Mouse (Mus musculus) ovary, postnatal 10 days (tissue): Measurements from ENCODE around the gene Pola2.

Source experiments
- DNase-seq: peaks from one replicate; pipeline ENCODE4 v3.0.0; 2022; ENCODE audit warnings: low spot score

The Pola2 gene

DNA sequence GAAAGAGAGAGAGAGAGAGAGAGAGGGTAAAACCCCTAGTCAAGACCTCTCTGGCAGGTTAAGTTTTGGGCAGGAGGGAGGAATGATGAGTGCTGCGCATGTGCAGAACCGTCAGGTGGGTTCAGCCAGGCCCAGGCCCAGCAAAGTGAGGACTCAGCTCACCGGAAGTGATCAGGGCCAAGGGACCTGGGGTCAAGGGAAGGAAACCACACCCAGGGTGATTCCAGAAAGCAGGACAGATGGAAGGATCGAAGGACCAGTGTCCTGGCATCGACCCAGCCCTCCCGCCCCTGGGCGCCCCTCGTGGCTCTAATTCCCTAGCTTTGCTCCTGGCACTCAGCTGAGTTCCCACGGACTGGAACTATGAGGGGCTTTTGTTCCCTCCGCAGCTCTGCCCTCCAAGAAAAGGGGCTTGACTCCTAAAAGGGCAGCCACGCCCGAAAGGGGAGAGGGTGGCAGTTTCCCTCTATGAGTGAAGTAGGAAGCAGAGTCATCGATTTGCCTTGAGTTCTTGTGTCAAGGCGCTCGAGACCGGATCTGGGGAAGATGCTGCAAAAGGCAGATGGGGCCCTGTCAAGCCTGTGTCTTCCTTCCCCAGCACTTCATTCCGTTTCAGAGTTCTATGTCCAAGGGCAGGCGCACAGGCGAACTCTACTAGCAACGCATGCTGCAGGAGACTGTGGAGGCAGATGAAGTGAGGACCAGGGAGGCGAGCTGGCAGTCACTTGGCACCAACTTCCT, 26.7 kb downstream of the Pola2 start:
- no peak for DNase-seq

DNA sequence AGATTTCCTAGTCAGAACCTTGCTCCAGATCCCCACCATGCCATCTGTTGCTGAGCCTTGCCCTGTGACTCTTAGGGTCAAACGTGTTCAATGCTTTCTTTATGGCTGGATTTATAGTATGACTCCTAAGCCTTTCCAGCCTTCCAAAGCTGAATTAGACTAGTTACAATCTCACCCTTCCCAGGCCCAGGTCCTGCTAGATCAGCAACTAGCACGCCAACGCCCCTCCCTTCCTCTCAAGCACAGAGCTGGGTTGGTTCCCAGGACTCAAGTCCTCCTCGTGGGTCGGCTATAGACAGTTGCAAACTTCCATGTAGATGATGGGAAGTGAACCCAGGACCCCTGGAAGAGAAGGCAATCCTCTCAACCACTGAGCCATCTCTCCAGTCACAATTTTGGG, 28.3 kb downstream of the Pola2 start:
- DNase-seq = no peak

DNA sequence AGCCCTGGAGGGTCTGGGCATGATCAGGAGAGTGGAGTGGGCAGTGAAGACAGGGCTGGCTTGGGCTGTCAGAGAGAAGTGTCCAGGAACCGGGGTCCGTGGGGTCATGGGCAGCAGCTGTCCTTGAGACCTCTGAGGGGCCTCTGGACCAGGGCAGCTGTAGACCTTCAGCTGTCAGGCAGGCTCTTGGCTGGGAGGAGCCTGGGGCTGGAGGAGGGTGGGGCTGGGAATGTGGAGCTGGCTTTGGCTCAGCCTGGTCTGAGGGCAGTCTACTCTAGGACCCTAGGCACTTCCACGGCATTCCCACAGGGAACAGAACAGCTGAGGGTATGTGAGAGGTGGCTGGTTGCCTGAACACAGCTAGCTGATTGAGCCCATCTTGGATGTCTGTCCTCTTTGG, 28.7 kb downstream of the Pola2 start:
- no peak for DNase-seq

DNA sequence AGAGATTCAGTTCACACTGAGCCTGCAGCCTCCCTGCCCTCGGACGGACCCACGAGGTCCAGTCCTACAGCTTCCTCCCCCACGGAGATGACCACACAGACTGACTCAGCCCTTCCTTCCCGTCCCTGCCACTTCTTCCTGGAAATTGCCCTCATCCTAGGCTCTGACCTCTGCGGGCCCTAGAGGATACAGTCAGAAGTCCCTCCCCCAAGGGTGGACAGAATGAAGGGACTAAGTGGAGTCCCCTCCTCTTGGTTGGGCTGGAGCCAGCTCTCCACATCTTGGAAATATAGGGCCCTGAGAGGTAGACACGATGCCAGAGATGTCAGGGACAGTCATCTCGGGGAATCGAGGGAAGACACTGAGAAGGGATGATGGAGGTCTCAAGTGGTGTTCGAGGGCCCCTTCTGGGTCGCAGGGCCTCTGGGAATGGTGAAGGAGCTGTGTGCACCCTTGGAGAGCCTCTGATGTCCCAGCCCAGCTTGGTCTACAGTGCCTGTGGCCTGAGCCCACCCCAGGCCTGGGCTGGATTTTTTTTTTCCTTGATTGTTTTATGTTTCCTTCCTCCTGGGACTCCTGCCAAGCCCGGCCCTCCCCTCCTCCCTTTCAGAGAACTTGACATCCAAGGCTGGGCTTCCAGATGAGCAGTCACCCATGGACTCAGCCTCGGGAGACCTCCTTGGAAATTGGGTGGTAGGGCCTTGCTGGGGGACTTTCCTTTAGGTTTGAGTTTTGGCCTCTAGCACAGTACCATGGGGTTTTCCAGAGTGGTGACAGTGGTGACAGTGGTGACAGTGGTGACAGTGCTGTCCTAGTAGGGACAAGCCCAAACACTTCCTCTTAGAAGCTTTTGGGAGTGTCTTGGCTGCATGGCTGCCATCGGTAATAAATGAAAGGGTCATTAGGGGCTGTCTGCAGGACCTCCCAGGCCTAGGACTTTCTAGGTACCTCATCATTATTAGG, 34.1 kb downstream of the Pola2 start:
- no peak for DNase-seq

DNA sequence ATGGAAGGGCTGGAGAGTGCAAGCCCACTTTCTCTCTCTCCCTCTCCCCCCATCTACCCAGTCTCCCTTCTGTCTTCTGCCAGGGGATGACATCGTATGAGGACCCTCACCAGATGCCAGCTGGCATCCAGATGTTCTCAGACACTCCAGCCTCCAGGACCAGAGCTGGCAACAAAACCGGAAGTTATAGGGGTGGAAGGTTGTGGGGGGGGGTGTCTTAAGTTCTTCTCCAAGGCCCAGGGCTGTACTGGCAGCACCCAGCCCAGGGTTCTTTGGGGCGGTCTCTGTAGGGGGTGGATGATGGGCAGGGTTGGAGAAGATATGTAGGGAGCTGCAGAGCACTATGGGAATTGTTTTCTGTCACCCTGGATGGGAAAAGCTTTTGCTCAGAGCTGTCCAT, 35.5 kb downstream of the Pola2 start:
- DNase-seq = no peak

DNA sequence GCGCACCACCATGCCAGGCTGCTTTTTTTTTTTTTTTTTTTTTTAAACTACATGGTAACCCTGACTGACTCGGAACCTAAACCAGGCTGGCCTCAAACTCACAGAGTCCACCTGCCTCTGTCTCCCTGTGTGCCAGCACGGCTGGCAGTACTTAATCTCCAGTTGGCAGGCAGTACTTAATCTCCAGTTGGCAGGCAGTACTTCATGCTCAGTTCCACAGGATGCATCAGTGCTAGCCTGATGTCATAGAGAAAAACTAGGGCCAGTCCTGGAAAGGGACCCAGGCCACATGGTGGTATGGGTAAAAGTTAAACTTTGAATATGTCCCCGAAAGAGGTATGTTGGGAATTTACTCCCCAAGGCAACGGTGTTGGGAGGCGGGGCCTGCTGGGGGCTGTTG, 35.9 kb downstream of the Pola2 start:
- DNase-seq = no peak

DNA sequence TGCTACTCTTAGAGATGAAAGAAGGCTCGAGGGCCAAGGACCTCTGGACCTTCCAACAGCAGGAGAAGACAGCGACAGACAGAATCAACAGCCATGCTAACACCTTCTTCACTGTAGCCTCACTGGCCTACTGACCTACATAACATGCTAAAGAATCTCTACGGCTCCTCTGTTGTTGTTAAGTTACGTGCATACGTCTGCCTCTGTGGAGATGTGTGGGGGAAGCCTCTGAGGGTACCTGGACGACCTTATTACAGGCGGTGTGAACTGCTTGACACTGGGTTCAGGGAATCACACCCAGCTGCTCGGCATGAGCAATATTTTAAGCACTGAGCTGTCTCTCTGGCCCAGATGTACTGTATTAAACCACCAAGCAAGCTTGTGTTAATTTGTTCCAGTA, 36.5 kb downstream of the Pola2 start:
- DNase-seq = no peak

DNA sequence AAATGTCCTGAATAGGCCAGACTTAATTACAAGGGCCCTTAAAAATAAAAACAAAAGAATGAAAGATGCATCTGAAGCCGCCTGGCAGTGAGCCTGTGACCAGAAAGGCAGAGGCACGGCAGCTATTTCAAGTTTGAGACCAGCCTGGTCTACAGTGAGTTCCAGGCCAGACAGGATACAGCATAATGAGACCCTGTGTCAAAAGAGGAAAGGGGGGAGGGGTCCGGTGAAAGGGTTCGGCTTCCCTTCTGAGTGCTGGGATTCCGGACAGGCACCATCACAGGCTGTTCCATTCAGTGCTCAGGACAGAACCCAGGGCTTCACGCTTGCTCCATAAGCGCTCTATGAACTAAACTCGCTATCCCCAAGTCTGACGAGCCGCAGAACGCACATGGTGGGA, 37.0 kb downstream of the Pola2 start:
- DNase-seq = no peak

DNA sequence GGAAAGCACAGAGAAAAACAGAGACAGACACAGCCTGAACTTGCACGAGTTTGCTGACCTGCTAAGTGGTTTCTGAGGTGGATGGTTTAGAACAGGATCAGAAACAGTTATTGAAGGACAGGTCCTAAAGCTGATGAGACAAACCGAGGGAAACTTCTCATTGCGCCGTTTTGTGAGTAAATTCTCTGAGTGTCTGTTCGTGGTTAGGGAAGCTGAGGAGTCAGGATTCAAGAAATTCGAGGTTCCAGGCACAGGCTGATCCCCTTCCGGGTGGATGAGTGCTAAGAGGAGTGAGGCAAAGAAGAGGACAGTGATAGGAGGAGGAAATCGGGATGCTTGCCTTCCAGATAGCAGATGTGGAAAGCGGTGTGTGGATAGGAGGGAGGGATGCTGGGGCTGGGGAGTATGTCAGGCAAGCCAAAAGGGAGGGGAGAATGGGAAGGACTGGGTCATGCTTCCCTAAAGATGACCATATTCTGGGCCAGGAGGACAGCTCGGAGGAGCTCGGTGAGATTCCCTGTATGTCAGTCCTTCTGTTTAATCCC, 38.6 kb downstream of the Pola2 start:
- no peak for DNase-seq

DNA sequence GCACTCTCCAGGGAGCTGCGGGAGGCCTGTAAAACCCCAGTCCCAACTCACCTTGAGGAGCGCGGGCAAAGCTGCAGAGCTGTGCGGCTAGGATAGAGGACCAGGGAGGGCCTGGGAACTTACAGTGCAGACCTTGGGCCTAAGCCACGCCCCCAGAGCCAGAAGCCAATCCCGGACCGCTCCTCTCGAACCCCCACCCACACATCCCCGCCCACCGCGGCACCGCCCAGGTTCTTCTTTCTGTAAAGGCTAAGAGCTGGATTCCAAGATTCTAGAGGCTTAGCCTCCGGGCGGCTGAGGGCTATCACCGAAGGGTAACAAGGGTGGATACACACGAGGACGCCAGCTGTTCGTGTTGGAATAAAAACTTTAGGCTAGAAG, 39.3 kb downstream of the Pola2 start, which contains the start of gene Cdc42ep2:
TSS of gene Cdc42ep2 (minus strand) at position 104 of the 381 bp plus-strand sequence.
- DNase-seq = peak; percentile 80

DNA sequence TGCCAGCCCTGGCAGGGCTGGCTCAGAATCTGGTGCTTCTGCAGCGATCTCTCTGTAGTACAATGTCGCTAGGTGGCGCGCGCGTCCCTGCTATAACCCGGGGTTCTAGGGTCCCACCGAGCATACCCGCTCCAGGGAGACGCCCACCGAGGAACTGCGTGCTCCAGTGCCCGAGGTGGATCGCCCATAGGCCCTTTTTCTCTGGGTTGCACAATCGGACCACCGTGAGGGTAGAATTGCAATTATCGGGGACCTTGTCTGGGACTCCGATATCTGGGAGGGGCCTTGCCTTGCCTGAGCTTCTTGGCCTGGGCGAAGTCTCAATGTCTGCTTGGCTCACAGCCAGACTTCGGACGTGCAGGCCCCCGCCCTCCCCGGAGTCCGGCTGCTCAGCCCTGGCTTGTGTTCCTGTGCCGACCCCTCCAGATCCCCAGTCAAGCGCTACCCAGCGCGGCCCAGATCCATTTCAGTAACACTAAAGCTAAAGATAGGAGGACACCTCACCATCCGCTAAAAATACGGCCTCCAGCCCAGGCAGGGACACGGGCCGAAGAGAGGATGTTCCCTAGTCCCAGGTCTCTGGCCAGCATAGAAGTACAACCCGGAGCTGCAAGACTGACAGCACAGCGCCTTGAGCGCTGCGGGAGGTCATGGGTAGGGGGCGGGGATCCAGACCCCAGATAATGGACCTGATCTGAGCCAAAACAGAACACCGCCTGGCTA, 39.9 kb downstream of the Pola2 start:
- DNase-seq = peak; percentile 88

DNA sequence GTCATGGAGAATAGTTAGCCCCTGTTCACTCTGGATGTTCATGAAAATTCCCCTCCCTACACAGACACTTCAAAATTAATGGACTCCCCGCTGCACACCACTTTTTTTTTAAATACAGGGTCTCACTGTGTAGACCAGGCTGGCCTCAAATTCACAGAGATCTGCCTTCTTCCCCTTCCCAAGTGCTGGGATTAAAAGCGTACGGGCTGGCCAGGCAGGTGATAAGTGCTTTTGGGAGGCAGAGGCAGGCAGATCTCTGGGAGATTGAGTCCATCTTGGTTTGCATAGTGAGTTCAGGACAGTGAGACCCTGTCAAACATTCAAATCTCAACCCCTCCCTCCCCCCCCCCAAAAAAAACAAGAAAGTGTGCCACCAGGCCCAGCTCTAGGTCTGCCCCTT, 41.0 kb downstream of the Pola2 start:
- DNase-seq = no peak

DNA sequence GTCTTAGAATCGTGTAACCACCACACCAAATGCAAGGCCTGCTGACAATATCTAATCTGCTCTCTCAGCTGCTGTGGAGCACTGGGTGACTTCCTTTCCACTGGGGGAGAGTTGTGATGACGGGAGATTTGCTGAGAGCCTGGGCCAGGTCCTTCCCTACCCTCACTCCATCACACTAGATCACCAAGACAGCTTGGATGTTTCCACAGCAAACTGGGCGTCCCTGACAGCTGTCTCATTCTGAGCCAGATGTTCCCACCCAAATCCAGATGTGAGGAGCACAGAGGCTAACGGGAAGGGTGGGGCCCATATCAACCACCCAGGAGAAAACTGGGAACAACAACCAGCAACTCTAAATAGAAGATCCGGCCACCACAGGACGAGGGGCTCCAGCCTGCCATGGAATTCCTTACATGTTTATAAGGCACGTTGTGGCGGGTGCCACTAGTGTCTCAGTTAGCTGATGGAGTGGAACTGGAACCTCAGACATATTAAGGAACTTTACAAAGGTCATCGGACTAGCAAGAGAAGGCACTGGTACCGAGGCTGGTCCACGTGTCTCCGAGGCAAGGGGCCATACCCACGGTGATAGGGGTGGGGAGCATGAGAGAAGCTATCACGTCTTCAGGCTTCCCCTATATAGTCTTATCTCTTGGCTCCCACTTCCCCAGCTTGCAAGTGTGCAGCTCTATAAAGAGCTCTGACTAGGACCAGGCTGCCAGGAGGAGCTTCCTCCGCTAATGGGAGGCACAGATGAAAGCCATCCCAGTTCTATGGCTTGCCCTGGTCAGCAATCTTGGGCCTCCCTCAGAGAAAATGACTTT, 41.7 kb downstream of the Pola2 start:
- DNase-seq = no peak

DNA sequence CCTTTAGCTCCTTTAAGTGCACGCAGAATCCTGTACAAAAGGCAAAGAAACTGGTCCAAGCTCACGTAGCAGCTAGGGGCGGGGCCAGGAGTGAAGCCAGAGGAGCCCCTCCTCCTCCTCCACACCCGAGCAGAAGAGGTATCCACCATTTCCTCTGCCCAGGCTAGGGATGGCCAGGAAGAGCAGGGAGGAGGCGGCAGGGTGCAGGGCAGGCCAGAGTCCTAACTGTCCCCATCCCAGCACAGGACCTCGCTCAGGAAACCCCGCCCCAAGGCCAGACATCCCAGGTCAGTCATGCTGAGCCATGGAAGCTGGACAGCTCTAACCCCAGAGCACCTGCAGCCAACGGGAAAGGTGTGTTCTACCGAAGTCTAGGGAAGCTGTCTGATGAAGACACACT, 42.3 kb downstream of the Pola2 start:
- no peak for DNase-seq

DNA sequence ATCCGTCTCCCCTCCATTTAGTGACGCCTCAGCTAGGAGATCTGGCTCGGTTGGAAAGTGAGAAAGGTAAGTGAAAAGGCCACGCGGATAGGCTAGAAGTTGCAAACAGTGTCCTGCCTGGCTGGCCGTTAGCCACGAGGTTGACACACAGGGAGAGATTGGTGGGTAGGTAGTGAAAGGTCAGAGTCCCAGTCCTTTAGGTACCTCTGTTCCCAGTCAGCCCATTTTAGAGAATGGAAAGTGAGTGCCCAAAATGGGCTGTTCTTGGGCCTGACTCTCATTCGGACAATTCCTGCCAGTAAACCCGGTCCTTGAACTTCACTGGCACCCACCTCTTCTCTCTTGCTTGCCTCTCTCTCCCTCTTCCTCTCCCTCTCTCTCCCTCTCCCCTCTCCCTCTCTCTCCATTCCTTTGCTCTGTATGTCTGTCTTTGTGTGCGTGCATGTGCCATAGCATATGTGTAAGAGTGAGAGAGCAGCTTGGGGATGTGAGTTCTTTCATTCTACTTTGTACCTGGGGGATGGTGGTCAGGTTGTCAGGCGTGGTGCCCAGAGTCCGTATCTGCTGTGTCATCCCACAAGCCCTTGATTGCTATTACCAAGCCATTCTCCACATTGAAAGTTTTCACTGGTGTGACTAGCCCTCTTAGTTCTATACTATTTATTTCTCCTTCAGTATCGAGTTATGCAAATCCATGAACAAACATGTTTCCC, 50.8 kb downstream of the Pola2 start, which contains the start of gene Dpf2:
TSS of gene Dpf2 (minus strand) at position 4 of the 713 bp plus-strand sequence.
- DNase-seq = no peak

DNA sequence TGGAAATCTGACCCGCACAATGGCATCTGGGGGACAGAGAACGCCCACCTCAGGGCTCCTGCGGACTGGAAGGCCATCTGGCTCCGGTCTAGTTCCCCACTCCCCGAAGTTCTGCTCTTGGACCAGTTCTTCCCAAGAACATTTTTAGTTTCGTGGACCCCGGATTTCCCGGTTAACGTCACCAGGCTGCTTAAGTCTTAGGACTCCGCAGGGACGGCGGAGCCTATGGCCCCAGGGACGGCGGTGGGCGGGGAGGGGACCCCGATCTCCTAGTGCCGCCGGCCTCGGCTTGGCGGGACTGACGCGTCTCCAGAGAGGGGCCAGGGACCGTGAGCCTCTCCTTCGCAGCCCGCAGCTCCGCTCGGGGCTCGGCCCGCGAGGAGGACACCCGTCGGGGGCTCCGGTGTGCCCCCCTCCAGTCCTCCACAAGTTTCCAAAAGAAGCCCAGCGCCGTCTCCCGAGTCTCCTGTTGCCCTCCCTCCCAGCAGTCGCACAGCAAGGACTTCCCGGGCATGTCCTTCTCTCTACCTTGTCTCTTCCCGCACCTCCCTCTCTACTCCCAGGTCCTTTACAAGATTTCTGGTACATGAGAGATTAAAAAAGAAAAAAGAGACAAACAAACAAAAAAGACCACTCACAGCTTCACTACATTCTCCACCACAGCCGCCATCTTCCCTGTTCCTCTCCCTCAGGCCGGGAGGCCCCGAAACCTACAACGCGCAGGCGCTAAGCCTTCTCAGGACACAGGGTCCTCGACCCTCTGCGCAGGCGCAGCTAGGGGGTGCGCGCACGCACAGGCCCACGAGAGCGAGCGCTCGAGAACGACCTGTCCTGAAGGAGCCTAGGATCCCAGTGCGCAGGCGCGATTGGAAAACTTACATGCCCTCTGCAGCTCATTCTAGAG, 51.6 kb downstream of the Pola2 start:
- peak; percentile 98 for DNase-seq

DNA sequence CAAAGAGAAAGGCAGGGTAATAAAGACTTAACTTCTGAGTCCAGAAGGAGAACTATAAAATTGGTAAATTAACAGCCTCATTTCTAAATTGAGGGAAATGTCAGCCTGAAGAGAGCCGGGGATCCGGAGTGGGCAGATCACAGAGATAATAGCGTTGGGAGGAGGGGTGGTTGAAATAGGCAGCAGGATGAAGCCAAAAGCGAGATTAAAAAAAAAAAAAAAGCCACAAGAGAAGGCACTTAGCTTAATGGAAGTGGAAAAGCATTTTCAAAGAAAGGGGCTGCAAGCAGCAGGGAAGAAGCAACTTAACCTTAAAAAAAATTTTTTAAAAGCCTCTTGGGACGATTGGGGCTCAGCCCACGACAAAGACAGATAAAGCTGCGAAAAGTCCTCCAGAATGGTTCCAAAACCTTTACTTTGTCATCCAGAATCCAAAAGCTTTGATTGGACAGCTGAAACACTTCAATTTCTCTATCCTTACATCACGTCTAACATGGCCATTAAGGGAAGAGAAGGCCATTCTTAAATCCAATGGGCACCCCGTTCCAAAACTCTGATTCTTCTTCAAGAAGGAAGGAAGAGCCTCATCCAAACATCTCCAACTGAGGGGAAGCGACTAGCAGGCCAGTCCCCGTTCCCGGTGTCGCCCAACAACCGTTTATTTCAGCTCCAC, 52.4 kb downstream of the Pola2 start:
- no peak for DNase-seq

DNA sequence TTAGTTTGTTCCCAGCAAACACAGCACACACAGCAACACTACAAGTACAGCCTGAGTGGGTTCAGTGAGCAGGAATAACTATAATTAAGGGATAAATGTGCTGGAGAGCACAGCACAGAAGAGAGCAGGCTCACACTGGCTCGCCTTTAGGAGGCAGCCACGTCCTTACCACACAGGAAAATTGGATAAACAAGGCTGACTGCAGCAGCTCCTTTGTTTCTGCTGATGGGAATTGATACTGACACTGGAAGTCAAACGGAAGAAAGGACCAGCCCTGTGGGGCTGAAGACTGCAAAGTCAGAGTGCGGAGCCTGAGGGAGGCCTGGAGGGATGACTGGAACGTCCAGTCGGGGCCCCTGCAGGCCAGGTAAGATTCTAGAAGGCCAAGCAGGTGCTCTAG, 53.8 kb downstream of the Pola2 start:
- no peak for DNase-seq

DNA sequence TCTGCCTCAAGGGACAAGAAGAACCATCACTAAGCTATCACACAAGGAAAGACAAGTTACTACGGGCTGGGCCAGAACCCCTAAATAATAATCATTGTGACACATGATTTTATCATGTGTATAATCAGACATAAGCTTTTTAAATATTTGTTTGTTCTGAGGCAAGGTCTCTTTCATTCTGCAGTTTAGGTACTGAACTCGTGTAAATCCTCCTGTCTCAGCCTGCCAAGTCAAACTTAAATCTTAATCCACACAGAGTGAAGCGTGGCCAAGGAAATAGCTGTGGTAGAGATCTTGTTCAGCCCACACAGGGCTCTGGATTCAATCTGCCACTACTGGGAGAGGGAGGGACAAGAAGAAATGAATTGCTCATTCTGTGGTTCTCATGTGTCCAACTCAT, 56.7 kb downstream of the Pola2 start:
- DNase-seq = no peak
